Mouse (Mus musculus): ENCODE measurements at regions not wholly inside any gene's neighbourhood (a gene's known extent, or its start where the extent isn't known, plus 50 kb on each side); places are given as distances from the start of the nearest gene placed in this dataset.
A peak's percentile ranks its signal among the peaks of the same experiment; 100 is the strongest.

DNA sequence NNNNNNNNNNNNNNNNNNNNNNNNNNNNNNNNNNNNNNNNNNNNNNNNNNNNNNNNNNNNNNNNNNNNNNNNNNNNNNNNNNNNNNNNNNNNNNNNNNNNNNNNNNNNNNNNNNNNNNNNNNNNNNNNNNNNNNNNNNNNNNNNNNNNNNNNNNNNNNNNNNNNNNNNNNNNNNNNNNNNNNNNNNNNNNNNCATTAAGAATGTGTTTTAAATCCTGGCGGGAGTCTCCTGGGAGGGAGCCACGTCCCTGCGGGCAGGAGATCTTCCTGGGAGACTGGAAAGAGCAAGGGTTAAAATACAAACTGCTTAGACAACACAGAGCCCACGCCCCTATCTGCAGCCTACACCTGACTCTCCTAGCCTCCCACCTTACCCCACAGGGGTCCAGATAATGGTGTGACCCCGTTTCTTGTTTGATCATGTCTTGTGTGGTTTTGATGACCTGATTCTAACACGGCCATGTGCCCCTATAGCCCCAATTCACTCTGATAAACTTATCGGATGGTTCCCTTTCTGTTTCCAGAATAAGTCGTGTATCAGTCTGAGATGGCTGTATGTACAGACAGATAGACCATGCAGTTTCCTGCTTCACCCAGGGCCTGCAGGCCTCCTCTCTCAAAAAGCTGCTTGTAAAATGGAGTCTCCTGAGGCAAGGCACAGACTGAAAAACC lies 160.8 kb downstream of the Rpl14 start:
- DNase-seq: no peak

DNA sequence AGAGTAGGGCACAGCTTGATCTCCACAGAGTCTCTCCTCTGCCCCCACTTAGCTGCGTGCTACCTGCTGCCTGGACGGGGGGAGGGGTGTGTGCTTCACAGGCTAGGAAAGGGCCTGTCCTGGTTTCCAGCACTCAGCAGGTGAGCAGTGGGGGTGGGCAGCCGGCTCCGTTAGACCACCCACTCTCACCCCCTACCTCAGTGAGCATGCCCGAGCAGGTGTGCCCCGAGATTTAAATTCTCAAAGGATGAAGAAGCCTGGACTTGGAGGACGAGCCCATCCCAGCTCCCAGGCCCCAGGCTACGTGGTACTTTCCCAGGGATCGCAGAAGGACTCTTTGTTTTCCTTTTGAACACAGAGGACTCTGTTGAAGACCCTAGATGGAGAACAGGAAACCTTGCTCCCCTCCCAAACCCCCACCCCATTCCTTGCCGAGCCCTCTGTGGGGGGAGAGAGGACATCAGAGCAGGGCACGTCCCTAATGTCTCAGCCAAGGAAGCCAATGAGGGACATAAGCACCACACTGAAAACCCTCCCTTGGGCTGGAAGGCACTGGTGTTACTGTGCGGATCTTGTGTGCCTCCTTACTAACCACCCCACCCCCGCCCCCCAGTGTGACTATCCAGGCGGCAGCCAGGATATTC lies 161.5 kb downstream of the Rpl14 start:
- DNase-seq: no peak

DNA sequence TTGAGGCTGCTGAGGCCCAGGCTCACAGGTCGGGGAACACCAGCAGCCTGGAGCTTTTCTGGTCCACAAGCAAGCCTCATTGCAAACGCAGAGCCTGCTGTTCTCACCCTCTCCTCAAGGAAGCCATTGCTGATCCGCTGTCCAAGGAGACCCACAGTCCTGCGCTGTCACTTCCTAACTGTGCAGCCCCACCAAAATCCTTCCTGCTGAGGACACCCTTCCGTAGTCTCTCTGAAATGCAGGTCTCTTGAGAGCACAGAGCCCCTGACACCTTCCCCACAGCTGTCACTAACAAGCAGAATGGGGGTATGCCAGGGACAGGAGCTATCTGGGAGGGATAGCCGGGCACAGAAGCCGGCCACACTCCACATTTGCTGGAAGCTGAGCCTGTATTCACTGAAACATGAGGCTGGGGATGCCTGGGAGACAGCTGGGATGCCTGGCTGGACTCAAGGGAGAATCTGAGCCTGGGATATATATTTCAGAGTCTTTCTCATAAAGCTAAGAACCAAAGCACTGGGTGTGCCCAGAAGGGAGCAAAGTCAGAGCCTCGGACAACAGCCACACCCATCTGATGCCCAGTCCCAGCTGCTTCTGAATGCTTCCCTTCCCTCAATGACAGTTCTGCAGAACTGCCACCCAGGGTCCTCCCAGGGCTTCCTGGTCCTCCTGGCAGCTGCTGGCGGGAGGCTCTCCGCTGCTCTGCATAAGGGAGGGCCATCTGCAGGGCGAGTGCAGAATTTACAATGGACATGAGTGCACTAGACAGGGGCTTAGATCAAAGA lies 162.6 kb downstream of the Rpl14 start:
- peak; percentile 70 for DNase-seq

DNA sequence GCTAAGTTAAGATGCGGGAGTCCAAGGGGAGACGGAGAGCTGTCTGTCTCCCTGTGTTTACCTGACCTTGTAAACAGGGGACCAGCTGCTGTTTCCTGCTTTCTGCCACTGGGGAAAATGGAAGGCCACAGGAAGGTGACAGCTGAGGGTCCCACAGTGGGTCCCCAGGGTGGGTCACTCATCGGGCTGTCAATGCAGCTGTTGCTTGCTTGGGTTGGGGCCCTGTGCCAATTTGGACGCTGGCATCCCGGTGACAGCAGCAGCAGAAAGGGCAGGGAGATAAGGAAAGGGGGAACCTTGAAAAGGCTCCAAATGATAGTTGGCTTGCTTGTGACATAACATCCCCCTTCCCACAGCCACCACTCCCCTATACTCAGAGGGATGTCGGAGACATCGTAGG lies 164.0 kb downstream of the Rpl14 start:
- DNase-seq: no peak

- peak; percentile 31 for DNase-seq
These were observed 166.7 kb downstream of the Rpl14 start for GRCm38 (mm10) chr9:120737956-120738355.

GRCm38 (mm10) chr9:120739199-120739952 lies 168.1 kb downstream of the Rpl14 start:
- DNase-seq: peak; percentile 56

DNA sequence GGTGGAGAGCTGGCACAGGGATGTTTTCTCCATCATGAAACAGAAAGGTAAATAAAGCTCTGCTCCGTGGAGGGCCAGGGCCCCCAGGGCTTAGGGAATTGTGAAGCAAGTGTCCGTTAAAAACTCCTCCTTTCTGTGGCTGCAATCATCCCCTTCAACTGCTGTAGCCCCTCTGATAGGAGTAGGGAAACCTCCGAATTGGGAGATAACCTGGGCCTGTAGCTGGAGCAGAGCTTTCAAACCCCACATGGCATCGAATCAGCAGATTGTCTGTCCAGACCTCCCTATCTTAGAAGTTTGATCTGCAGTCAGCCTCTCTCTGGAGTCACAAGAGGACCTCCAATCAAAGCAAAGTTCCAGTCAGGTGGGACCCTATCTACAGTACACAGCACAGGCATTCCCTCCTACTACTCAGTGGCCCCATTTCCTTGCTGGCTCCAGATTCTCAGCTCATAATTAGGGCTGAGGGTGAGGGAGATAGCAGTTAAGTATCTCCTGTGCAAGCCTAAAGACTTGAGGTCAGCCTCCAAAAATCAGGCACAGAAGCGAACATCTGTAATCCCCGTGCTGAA lies 168.8 kb downstream of the Rpl14 start:
- no peak for DNase-seq

DNA sequence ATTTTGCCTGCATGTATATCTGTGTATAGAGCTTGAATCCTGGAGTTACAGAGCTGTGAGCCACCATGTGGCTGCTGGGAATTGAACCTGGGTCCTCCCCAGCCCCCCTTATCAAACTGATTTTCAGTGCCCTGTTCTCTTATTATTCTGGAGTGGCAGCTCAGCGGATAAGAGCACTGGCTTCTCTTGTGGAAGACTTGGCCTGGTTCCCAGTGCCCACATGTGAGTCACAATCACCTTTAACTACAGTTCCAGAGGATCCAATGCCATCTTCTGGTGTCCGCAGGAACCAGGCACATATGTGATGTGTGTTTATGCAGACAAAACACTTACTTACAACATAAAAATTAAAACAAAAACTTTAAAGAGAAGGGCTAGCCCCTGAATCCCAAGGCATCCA lies 170.3 kb downstream of the Rpl14 start:
- no peak for DNase-seq

DNA sequence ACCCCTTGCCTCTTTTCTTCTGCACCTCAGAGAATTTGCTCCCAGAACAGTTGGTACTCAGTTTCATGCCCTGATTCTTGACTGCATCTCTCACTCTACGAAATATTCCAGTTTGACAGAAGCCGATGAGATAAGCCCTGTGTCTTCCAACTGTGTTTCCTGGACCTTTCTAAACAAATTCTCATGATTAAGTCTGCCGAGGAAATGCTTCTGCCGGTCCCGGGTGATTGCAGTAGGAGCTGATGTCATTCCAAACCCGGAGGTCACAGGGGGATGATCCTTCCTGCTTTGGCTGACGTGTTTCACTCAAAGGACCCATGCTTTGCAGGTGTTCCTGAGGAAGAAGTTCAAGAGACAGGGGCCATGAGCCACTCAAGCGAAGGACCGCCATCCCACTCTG lies 172.2 kb downstream of the Rpl14 start:
- DNase-seq: peak; percentile 24

DNA sequence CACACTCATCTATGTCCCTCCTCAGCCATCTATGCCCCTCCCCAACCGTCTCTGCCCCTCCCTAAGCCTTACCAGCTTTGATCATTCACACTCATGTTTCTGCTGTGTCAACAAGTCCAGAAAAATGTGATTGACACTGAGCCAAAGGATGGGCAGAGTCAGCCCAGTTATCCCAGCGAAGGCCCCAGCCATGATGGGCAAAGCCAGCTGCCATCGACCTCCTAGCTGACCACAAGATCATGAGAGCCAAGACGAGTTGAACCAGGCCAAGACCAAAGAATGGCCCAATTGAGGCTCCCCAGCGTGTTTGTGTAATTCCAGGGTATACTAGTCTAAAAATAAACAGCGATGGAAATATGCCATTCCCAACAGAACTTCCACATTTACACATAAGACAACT lies 174.4 kb downstream of the Rpl14 start:
- DNase-seq: no peak

- DNase-seq: no peak
These were observed 178.2 kb upstream of the Ctnnb1 start for GRCm38 (mm10) chr9:120750820-120751219.

- no peak for DNase-seq
These were observed 177.1 kb upstream of the Ctnnb1 start for GRCm38 (mm10) chr9:120751686-120752484.

GRCm38 (mm10) chr9:120754151-120754550 lies 174.9 kb upstream of the Ctnnb1 start:
- DNase-seq: no peak

DNA sequence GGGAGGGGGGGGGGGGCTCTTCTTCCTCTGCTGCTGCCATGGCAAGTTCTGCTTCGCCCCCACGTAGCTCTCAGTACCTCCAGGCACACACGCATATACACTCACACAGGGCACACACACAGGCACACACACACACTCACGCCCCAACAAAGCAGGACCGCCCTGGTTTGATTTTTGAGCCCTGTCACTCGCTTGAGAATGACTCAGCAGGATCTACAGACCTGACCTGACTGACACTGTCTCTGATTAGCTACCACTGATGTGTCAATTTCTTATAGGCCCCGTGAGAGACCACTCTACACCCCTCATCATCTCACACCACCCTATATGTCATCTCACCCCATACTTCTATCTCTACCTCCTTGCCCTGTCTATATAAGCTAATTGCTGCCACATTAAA lies 173.5 kb upstream of the Ctnnb1 start:
- no peak for DNase-seq

DNA sequence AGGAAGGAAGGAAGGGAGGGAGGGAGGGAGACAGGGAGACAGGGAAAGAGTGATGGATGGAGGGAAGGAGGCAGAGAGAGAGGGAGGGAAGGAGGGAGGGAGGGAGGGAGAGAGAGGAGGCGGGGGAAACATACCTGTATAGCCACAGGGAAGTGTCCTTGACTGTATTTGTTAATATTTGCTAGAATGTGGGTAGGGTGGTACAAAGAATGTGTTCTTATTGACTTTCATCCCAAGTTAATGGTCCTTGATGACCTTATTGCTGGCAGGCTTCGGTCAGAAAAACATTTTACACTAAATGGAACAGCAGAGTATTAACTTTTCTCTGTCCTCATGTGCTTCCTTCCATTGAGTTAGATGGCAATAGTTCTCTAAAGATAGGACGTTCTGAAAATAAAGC lies 171.0 kb upstream of the Ctnnb1 start:
- no peak for DNase-seq

- no peak for DNase-seq
These were observed 170.4 kb upstream of the Ctnnb1 start for GRCm38 (mm10) chr9:120758632-120759031.

- no peak for DNase-seq
These were observed 169.2 kb upstream of the Ctnnb1 start for GRCm38 (mm10) chr9:120759771-120760170.

DNA sequence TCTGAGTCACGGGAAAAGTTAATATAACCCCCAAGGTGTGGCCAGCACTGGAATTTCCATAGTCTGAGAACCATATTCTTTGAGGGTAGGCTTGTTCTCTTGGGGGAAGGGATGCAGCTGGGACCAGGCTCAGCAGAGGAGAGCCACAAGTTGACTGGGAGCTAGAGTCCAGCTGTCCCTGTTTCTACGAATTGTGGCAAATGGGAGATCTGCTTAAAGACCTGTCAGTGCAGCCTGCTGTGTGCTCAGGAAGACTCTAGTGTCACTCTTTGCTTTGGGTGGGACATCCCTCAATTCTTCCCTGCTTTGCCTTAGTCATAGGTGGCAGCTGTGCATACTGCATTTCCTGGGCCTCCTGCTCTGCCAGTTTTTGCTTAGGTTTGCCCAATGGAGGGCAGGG lies 165.2 kb upstream of the Ctnnb1 start:
- DNase-seq: no peak

- DNase-seq: peak; percentile 33
These were observed 164.4 kb upstream of the Ctnnb1 start for GRCm38 (mm10) chr9:120764663-120765062.

DNA sequence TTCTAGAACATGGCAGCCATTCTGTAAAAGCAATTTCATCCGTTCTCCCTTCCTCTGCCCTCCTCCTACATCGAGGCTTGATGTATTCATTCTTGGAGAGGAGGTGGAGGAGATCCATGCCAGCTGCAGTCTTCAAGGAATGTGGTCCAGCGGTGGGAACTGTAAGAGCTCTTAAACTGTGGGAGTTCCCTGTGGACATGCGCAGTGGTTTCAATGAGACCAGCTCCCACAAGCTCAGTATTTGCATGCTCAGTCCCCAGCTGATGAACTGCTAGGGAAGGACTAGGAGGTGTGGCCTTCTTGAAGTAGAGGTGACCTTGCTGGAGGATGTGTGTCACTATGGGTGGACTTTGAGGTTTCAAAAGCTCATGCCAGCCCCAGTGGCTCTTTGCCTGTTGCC lies 163.7 kb upstream of the Ctnnb1 start:
- DNase-seq: no peak

GRCm38 (mm10) chr9:120766881-120767280 lies 162.1 kb upstream of the Ctnnb1 start:
- DNase-seq: no peak

- DNase-seq: no peak
These were observed 161.6 kb upstream of the Ctnnb1 start for GRCm38 (mm10) chr9:120767396-120767795.
